Comparison of ENCODE assay signal across 8 mouse cellular contexts in genomic region chr10:81137252-81138130, GRCm38 (mm10). TPM values are rescaled to one million over a fixed set of nuclear protein-coding genes. Genes with fewer than 3 reads are reported as not detected.
DNase-seq lines count a peak whose midpoint lies in the region; ATAC-seq and TF ChIP-seq lines count a peak whose summit lies in the region.

No protein-coding gene starts in this region.

- no peaks in the 10 kb centered on the region for H3K9me3 ChIP-seq in megakaryocyte, embryonic 14.5 days

- peak overlapping the region; percentile 88 for H3K4me3 ChIP-seq in gastrocnemius, adult 2 months
- peak overlapping the region; percentile 98 for H3K4me3 ChIP-seq in megakaryocyte, embryonic 14.5 days (replicated peaks)

- DNase-seq in ZHBTc4 (ENCODE audit: low read depth, low spot score): peak; percentile 98
- peak; percentile 99 for DNase-seq in gastrocnemius, adult 2 months
- peak; percentile 98 for DNase-seq in hindlimb bud, embryonic 11.5 days (ENCODE audit: extremely low spot score, low read depth, low spot score)
- DNase-seq in left cerebral cortex, adult 8-10 months (ENCODE audit: low spot score in 2 of 2): peak; percentile 99
- DNase-seq in right cerebral cortex, postnatal 10 days (ENCODE audit: low spot score in 2 of 2): peak; percentile 99 to 100
- DNase-seq in urinary bladder, postnatal 25 days (ENCODE audit: low spot score): peak; percentile 99

- peak; percentile 72 for ATAC-seq in common myeloid progenitor, adult 5-6 weeks (replicated peaks; ENCODE audit: low read depth, poor library complexity, severe bottlenecking)

- intact Hi-C loops in gastrocnemius, adult 2 months (cut with DNase I): no loop called here

- peak overlapping the region; percentile 99 for H3K27ac ChIP-seq in gastrocnemius, adult 2 months

- peaks cover 35% of the 10 kb centered on the region for H3K36me3 ChIP-seq in megakaryocyte, embryonic 14.5 days (replicated peaks; ENCODE audit: low read length)

- TF ChIP-seq CTCF in gastrocnemius, adult 2 months (IDR thresholded peaks at IDR 0.05): no peak

- H3K27me3 ChIP-seq in megakaryocyte, embryonic 14.5 days (replicated peaks): no peaks in the 10 kb centered on the region

- peaks cover 65% of the 10 kb centered on the region for H3K4me1 ChIP-seq in megakaryocyte, embryonic 14.5 days

RNA-seq across cellular contexts. Expression of gene Zbtb7a, which starts 2.5 kb away (rescaled TPM):
- 13.1 and 14.5 TPM in 2 replicates for total RNA-seq in common myeloid progenitor, adult 5-6 weeks (2017)
- total RNA-seq in gastrocnemius, adult 2 months (2021): 10 to 100 TPM; 23.3 to 25.9 TPM
- 100 to 1,000 TPM; 106 to 115 (median 112) TPM for total RNA-seq in left cerebral cortex, adult 8-10 months (2022)
- polyA plus RNA-seq in megakaryocyte, embryonic 14.5 days (2012; ENCODE audit: insufficient read depth, low replicate concordance): 100.0 and 136 TPM in 2 replicates

RNA-seq across cellular contexts. Expression of gene Pias4, which starts 30.2 kb away (rescaled TPM):
- total RNA-seq in common myeloid progenitor, adult 5-6 weeks (2017): 8.4 and 17.5 TPM in 2 replicates
- 10 to 100 TPM; 15.7 to 16.2 TPM for total RNA-seq in gastrocnemius, adult 2 months (2021)
- total RNA-seq in left cerebral cortex, adult 8-10 months (2022): 10 to 100 TPM; 22.0 to 30.4 (median 27.9) TPM
- polyA plus RNA-seq in megakaryocyte, embryonic 14.5 days (2012; ENCODE audit: insufficient read depth, low replicate concordance): 95.2 and 184 TPM in 2 replicates

RNA-seq across cellular contexts. Expression of gene Map2k2, which starts 31.8 kb away (rescaled TPM):
- total RNA-seq in common myeloid progenitor, adult 5-6 weeks (2017): 56.2 and 61.8 TPM in 2 replicates
- 100 to 1,000 TPM; 148 to 187 TPM for total RNA-seq in gastrocnemius, adult 2 months (2021)
- 100 to 1,000 TPM; 121 to 132 (median 126) TPM for total RNA-seq in left cerebral cortex, adult 8-10 months (2022)
- 407 and 1,114 TPM in 2 replicates for polyA plus RNA-seq in megakaryocyte, embryonic 14.5 days (2012; ENCODE audit: insufficient read depth, low replicate concordance)

RNA-seq across cellular contexts. Expression of gene Creb3l3, which starts 38.8 kb away (rescaled TPM):
- total RNA-seq in common myeloid progenitor, adult 5-6 weeks (2017): 0.18 and 0.58 TPM in 2 replicates
- not detected for total RNA-seq in gastrocnemius, adult 2 months (2021)
- under 1 TPM in 3 of 4 experiments, not detected in 1; 0.28 to 0.48 (median 0.37) TPM for total RNA-seq in left cerebral cortex, adult 8-10 months (2022)
- not detected in 2 replicates for polyA plus RNA-seq in megakaryocyte, embryonic 14.5 days (2012; ENCODE audit: insufficient read depth, low replicate concordance)

RNA-seq across cellular contexts. Expression of gene Eef2, which starts 38.9 kb away (rescaled TPM):
- 1,623 and 1,948 TPM in 2 replicates for total RNA-seq in common myeloid progenitor, adult 5-6 weeks (2017)
- total RNA-seq in gastrocnemius, adult 2 months (2021): 1,000 to 10,000 TPM; 1,128 to 1,335 TPM
- total RNA-seq in left cerebral cortex, adult 8-10 months (2022): 100 to 1,000 TPM; 928 to 998 (median 954) TPM
- polyA plus RNA-seq in megakaryocyte, embryonic 14.5 days (2012; ENCODE audit: insufficient read depth, low replicate concordance): 439 and 1,295 TPM in 2 replicates

Comparison
In these comparisons a context has a peak if more than half of its experiments do, and no peak if none do; other contexts are left out.
1. Peak in every context shown above with its lines: DNase-seq, ATAC-seq, H3K4me3 ChIP-seq and H3K27ac ChIP-seq.